Mouse (Mus musculus) erythroblast, embryonic 14.5 days (primary cell): ENCODE data around the gene Grip2.

Source experiments
- GATA1 ChIP-seq: IDR thresholded peaks from 2 replicates; pipeline ENCODE4 v1.6.1; 2012; ENCODE audit warnings: low read length, inconsistent platforms, mixed read lengths
- TAL1 ChIP-seq: IDR thresholded peaks from 3 replicates; pipeline ENCODE4 v1.6.1; 2012; ENCODE audit warnings: low read length, inconsistent platforms, mixed read lengths

DNA sequence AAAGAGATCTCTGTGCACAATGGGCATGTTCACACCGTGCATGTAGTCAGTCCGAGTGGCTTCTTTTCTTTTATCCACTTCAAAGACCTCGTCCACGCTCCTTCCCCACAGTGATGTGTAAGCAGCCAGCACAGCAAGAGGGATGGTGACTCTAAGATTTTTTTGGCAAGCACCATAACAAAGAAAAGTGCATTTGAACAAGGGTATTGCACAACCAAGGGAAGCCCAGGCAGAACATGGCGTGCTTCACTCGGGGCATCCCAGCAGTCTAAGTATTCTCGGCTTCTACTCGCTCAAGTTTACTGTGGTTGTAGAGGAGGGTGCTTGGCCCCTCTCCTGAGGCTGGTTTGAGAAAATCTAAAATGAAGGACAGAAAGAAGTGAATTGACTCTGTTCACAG is 84.1 kb downstream of the Grip2 start:
- TF ChIP-seq TAL1 (no peak), GATA1 (no peak)
